Mouse (Mus musculus) myocyte (in vitro differentiated cells): ENCODE data around the gene Myl6b. TPM values are rescaled to one million over a fixed set of nuclear protein-coding genes. Genes with fewer than 3 reads are reported as not detected.
A peak's percentile ranks its signal among the peaks of the same experiment; 100 is the strongest.

ENCODE experiments used
- H3K27me3 ChIP-seq: one replicate; pipeline ENCODE4 v1.6.1; 2011; ENCODE audit not compliant: control insufficient read depth, insufficient read depth, insufficient read length
- H3K36me3 ChIP-seq: one replicate; pipeline ENCODE4 v1.6.1; 2011; ENCODE audit not compliant: control insufficient read depth, insufficient read depth
- H3K4me2 ChIP-seq: one replicate; pipeline ENCODE4 v1.6.1; 2011; ENCODE audit warnings: low read depth, control low read depth
- H3K4me3 ChIP-seq: one replicate; pipeline ENCODE4 v1.5.1; 2011; ENCODE audit warnings: mild to moderate bottlenecking, control low read depth, moderate library complexity
- H3K79me2 ChIP-seq: one replicate; pipeline ENCODE4 v1.6.1; 2011; ENCODE audit not compliant: control insufficient read depth, insufficient read depth
- H3ac ChIP-seq: one replicate; pipeline ENCODE4 v1.6.1; 2011; ENCODE audit not compliant: control insufficient read depth, insufficient read length
- CEBPB ChIP-seq: IDR thresholded peaks from 2 replicates; pipeline ENCODE4 v1.6.1; 2011; ENCODE audit warnings: mild to moderate bottlenecking, moderate library complexity; ENCODE audit not compliant: poor library complexity, insufficient read depth, severe bottlenecking
- E2F4 ChIP-seq: IDR thresholded peaks from one replicate; pipeline ENCODE4 v1.6.1; 2011; ENCODE audit warnings: mild to moderate bottlenecking, control low read depth, moderate library complexity; ENCODE audit not compliant: insufficient read depth
- MAX ChIP-seq: IDR thresholded peaks from one replicate; pipeline ENCODE4 v1.6.1; 2011; ENCODE audit warnings: low read depth, mild to moderate bottlenecking, control low read depth
- MYOD1 ChIP-seq, 3 experiments: IDR thresholded peaks; one replicate each; pipeline ENCODE4 v1.6.1; 2011; ENCODE audit warnings: control low read depth in 2 of 3, low read depth in 2 of 3, mild to moderate bottlenecking in 2 of 3, moderate library complexity in 1 of 3; ENCODE audit not compliant: insufficient read length in 2 of 3, control insufficient read depth in 1 of 3
- MYOG ChIP-seq, 3 experiments: IDR thresholded peaks; one replicate each; pipeline ENCODE4 v1.6.1; 2011; ENCODE audit warnings: control low read depth in 2 of 3, low read depth in 2 of 3, mild to moderate bottlenecking in 2 of 3; ENCODE audit not compliant: insufficient read length in 2 of 3, control insufficient read depth in 1 of 3, insufficient read depth in 1 of 3
- POLR2A ChIP-seq: IDR thresholded peaks from one replicate; pipeline ENCODE4 v1.6.1; 2011; ENCODE audit warnings: low read depth, mild to moderate bottlenecking, control low read depth, moderate library complexity; ENCODE audit not compliant: insufficient read length
- POLR2AphosphoS2 ChIP-seq: IDR thresholded peaks from one replicate; pipeline ENCODE4 v1.6.1; 2011; ENCODE audit warnings: low read depth, control low read depth; ENCODE audit not compliant: insufficient read length
- REST ChIP-seq: IDR thresholded peaks from one replicate; pipeline ENCODE4 v1.6.1; 2011; ENCODE audit warnings: mild to moderate bottlenecking, control low read depth, moderate library complexity; ENCODE audit not compliant: insufficient read depth, insufficient read length
- SRF ChIP-seq: IDR thresholded peaks from one replicate; pipeline ENCODE4 v1.6.1; 2011; ENCODE audit warnings: low read depth; ENCODE audit not compliant: control insufficient read depth, insufficient read length
- TCF12 ChIP-seq: IDR thresholded peaks from one replicate; pipeline ENCODE4 v1.6.1; 2011; ENCODE audit warnings: mild to moderate bottlenecking, control low read depth; ENCODE audit not compliant: poor library complexity, insufficient read depth, severe bottlenecking
- TCF3 ChIP-seq: IDR thresholded peaks from one replicate; pipeline ENCODE4 v1.6.1; 2011; ENCODE audit warnings: low read depth, control low read depth; ENCODE audit not compliant: insufficient read length
- USF1 ChIP-seq: IDR thresholded peaks from one replicate; pipeline ENCODE4 v1.6.1; 2011; ENCODE audit warnings: low read depth, mild to moderate bottlenecking, control low read depth, moderate library complexity
- polyA plus RNA-seq: library from polyadenylated mRNA; unstranded; fragments of >200 nt; fragmentation: generic; extraction: Trizol; gene quantifications from one replicate; pipeline ENCODE4 v1.2.1, GENCODE M21; 2012; ENCODE audit warnings: missing spikeins

Gene Myl6b
- polyA plus RNA-seq, 1 experiment, result 734 TPM

DNA sequence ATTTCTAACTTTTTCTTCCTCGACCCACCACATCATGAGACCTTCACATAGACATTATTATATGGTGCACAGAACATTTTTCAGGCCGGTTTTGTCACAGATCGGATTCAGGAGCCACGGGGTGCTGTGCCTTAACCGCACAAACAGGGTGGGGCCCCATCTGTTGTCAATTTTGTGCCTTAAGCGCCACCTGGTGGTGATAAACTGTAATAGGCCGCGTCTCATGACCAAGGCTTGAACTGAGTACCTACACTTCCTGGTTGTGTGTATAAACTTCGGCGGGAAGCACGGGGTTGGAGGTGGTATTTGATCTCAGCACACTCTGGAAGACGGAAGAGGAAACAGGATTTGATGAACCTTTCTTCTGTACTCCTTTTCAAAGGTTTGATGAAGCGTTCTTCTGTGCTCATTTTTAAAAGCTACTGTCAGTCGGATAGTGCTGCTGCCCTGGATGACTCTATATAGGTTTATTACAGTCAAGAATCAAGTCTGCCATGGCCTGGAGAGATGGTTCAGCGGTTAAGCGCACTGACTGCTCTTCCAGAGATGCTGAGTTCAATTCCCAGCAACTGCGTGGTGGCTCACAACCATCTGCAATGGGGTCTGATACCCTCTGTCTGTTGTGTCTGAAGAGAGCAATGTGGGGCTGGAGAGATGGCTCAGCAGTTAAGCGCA lies 37.9 kb upstream of the Myl6b start:
- no peaks in the 10 kb centered on the region for H3K27me3 ChIP-seq
- H3ac ChIP-seq, result no peak overlapping the region
- H3K36me3 ChIP-seq, result no peaks in the 10 kb centered on the region
- TF ChIP-seq TCF3 (no peak), E2F4 (no peak), MAX (no peak), POLR2A (no peak), SRF (no peak), TCF12 (no peak), MYOD1 (IDR thresholded peaks at IDR 0.05; ENCODE audit: control insufficient read depth in 1 of 3, insufficient read length in 2 of 3, low read depth in 2 of 3) (no peak), POLR2AphosphoS2 (no peak), USF1 (peak; percentile 27), CEBPB (no peak), REST (no peak), MYOG (IDR thresholded peaks at IDR 0.05; ENCODE audit: control insufficient read depth in 1 of 3, insufficient read depth in 1 of 3, insufficient read length in 2 of 3, low read depth in 2 of 3) (peak in 1 of 3 experiments; percentile 19)
- H3K4me2 ChIP-seq, result peak overlapping the region; percentile 89
- H3K79me2 ChIP-seq, result no peaks in the 10 kb centered on the region
- H3K4me3 ChIP-seq, result no peak overlapping the region

DNA sequence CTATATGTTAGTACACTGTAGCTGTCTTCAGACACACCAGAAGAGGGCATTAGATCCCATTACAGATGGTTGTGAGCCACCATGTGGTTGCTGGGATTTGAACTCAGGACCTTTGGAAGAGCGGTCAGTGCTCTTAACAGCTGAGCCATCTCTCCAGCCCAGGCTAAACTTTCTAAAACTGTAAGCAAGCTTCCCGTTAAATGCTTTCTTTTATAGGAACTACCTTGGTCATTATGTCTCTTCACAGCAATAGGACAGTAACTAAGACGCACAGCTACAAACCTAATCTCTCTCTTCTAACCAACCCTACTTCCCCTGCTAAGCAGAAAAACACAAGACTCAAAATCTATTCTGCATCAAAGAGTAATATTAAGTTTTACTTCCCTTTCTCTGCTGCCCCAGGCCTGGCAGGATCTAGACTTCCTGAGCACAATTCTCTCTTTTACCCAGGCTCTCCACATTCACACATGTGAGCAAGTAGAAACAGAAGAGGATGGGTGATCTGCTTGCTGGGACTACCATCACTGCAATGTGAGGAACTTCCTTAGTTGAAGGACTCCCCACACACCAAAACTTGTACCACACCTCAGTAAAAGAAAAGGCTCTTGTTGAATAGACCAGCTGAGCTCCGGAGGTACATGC lies 37.3 kb upstream of the Myl6b start:
- no peak overlapping the region for H3ac ChIP-seq
- no peaks in the 10 kb centered on the region for H3K27me3 ChIP-seq
- TF ChIP-seq MYOD1 (IDR thresholded peaks at IDR 0.05; ENCODE audit: control insufficient read depth in 1 of 3, insufficient read length in 2 of 3, low read depth in 2 of 3) (no peak), SRF (no peak), USF1 (no peak), TCF12 (no peak), POLR2A (no peak), E2F4 (no peak), POLR2AphosphoS2 (no peak), MYOG (IDR thresholded peaks at IDR 0.05; ENCODE audit: control insufficient read depth in 1 of 3, insufficient read depth in 1 of 3, insufficient read length in 2 of 3, low read depth in 2 of 3) (no peak), MAX (no peak), TCF3 (no peak), CEBPB (no peak), REST (no peak)
- H3K79me2 ChIP-seq, result no peaks in the 10 kb centered on the region
- no peak overlapping the region for H3K4me3 ChIP-seq
- peak overlapping the region; percentile 89 for H3K4me2 ChIP-seq
- no peaks in the 10 kb centered on the region for H3K36me3 ChIP-seq

DNA sequence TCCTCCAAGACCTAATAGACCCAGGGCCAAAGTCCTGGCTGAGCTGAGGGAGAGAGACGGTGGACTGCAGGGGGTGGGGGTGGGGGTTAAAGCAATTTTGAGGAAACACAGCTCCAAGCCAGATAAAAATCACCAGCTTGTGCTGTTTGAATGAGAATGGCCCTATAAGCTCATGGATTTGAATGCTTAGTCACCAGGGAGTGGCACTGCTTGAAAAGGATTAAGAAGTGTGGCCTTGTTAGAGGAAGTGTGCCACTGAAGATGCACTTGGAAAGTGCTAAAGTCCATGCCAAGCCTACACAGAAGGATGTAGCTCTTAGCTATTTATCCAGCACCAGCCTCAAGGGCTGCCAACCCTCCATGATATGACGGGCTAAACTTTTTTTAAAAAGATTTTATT lies 36.7 kb upstream of the Myl6b start:
- Histone ChIP-seq H3K79me2 (no peaks in the 10 kb centered on the region), H3K4me3 (no peak overlapping the region), H3K4me2 (no peak overlapping the region), H3ac (no peak overlapping the region), H3K27me3 (no peaks in the 10 kb centered on the region), H3K36me3 (no peaks in the 10 kb centered on the region)
- no peak for TF ChIP-seq TCF3
- no peak for TF ChIP-seq SRF
- no peak for TF ChIP-seq MYOD1 (IDR thresholded peaks at IDR 0.05; ENCODE audit: control insufficient read depth in 1 of 3, insufficient read length in 2 of 3, low read depth in 2 of 3)
- TF ChIP-seq E2F4, result no peak
- TF ChIP-seq MAX, result no peak
- TF ChIP-seq TCF12, result no peak

DNA sequence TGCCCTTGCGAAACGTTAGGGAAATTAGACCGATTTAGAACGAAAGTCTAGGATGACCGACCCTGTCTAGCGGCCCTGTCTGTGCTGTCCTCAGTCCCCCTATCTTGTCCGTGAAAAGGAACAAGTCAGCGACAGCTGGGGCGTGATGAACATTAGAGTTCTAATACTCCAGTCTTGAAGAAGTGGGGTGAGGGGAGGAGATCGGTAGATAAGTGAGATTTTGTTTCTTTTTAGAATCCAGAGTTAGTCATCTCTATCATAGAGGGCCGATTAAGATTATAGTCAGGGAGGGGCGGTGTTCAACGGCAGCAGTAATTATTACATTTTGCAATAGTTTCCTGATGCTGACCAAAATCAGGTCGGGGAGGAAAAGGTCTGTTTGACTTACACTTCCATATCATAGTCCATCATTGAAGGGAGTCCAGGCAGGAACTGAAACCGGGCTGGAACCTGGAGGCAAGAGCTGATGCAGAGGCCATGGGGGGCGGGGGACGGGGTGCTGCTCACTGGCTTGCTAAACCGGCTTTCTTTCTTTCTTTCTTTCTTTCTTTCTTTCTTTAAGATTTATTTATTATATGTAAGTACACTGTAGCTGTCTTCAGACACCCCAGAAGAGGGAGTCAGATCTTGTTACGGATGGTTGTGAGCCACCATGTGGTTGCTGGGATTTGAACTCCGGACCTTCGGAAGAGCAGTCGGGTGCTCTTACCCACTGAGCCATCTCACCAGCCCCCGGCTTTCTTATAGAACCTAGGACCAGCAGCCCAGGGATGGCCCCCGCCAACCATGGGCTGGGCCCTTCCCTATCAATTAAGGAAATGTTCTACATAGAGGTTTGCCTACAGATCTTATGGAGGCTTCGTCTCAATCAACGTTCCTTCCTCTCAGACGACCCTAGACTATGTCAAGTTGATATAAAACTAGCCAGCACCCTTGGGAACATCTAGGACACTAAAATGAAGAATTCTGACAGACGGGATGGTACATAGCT lies 28.2 kb upstream of the Myl6b start:
- no peak overlapping the region for H3ac ChIP-seq
- peaks cover 11% of the 10 kb centered on the region for H3K36me3 ChIP-seq
- peak in 1 of 3 experiments; percentile 8 for TF ChIP-seq MYOD1 (IDR thresholded peaks at IDR 0.05; ENCODE audit: control insufficient read depth in 1 of 3, insufficient read length in 2 of 3, low read depth in 2 of 3)
- TF ChIP-seq MAX, result no peak
- peak overlapping the region; percentile 99 for H3K4me3 ChIP-seq
- no peaks in the 10 kb centered on the region for H3K27me3 ChIP-seq
- H3K79me2 ChIP-seq, result peaks cover 24% of the 10 kb centered on the region
- peak overlapping the region; percentile 92 for H3K4me2 ChIP-seq
